Mouse (Mus musculus) bone marrow, adult 2 months (tissue): Measurements from ENCODE around the gene Rprd1b. TPM values are rescaled to one million over a fixed set of nuclear protein-coding genes. Genes with fewer than 3 reads are reported as not detected.

Source experiments
- H3K27ac ChIP-seq: fragments of 200-500 bp; 2 replicates; pipeline ENCODE4 v1.5.1; 2012; ENCODE audit warnings: low read depth, mild to moderate bottlenecking, control low read depth, inconsistent platforms, low read length; ENCODE audit not compliant: control insufficient read depth, poor library complexity, insufficient read depth
- H3K4me1 ChIP-seq: fragments of 200-500 bp; 2 replicates; pipeline ENCODE4 v1.6.1; 2011; ENCODE audit warnings: low read length; ENCODE audit not compliant: control insufficient read depth, insufficient read depth
- H3K4me3 ChIP-seq: fragments of 200-500 bp; replicated peaks from 2 replicates; pipeline ENCODE3; 2011; ENCODE audit warnings: mild to moderate bottlenecking, low read depth, low read length, control low read depth; ENCODE audit not compliant: control insufficient read depth
- CTCF ChIP-seq: fragments of 200-500 bp; IDR thresholded peaks from 2 replicates; pipeline ENCODE4 v1.5.1; 2011; ENCODE audit warnings: low read length, control low read depth; ENCODE audit not compliant: control insufficient read depth, insufficient read depth
- POLR2A ChIP-seq: fragments of 200-500 bp; IDR thresholded peaks from 2 replicates; pipeline ENCODE4 v1.6.1; 2011; ENCODE audit warnings: low read depth, mild to moderate bottlenecking, control low read depth, low read length, borderline replicate concordance; ENCODE audit not compliant: control insufficient read depth
- WGBS: fragments of 180-500 bp; shearing (Covaris S2); methylation state at CpG from one replicate; pipeline ENCODE4 v1.1.7; 2018; 5-methylcytosine and 5-hydroxymethylcytosine counted together
- polyA plus RNA-seq: library from polyadenylated mRNA; stranded (reverse); fragments of >200 nt; gene quantifications from 2 replicates; pipeline ENCODE4 v1.2.4, GENCODE M21; 2011; ENCODE audit warnings: low replicate concordance; ENCODE audit not compliant: missing spikeins, insufficient read depth, insufficient read length

Gene Rprd1b
- polyA plus RNA-seq, 1 experiment = 8.6 TPM

DNA sequence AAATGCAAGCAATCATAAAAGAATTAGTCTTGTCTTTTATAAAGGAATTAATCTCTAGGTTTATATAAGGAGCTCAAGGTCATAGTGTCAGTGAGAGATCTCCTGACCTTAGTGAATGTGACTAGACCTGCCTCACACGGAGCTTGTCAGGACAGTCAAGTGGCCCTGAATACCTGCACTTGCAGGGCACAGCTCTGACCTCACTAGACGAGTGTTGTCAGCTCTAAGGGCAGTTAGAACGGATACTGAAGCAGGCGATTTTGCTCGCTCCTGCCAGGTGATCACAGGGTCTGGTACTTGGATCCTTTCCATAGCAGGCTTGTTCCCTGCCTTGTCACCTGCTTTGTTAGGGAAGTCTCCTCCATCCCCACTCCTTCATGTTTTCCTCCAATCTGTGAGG is 36.8 kb downstream of the Rprd1b start:
- 80% methylated on average over 5 of the region's 5 CpGs for WGBS
- no peak overlapping the region for H3K4me3 ChIP-seq
- H3K27ac ChIP-seq = no peak overlapping the region
- TF ChIP-seq POLR2A = no peak
- no peak for TF ChIP-seq CTCF
- H3K4me1 ChIP-seq = no peaks in the 10 kb centered on the region; the same call in 1 of the 2 replicates

DNA sequence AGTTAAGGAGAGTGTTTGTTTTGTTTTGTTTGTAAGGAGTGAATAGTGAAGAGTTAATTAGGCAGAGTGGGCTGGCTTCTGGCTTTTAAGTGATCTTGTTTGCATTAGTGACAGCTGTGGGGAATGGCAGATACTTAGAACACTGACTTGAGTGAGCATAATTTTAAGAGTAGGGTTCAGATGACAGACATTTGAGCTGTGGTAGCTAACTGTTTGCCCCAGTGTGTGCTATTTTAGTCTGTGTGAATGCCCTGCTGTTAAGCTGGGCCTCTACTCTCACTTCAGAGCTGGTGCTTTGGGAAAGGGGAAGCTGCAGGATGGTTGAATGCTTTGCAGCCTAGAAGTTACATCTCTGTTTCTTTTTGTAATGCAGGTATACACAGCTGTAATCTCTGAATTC is 38.2 kb downstream of the Rprd1b start:
- Histone ChIP-seq H3K4me1 (no peaks in the 10 kb centered on the region), H3K4me3 (no peak overlapping the region), H3K27ac (no peak overlapping the region)
- TF ChIP-seq POLR2A (no peak), CTCF (no peak)

DNA sequence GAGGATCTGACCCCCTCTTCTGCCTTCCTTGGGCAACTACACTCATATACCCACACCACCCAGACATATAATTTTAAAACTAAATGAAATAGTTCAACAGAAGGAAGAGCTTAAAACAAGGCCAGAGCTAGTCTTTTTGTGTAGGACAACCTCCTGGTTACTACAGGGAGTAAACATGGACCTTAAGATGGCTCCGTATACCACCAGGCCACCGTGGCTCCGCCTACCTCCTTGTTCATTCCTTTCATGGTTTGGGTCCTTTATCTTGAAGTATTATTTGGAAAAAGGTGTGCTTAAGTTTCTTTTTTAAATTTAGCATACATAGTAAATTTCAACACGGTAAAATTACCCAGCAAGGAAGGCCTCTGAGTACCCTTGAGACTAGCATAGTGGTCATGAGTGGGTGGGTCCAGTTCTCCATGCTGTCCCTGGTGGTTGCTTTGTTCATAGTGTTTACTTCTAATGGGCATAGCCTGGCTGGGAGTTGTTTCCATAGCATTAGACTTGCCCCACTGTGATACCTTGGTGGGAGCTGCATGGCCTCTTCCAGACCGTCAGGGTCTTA is 39.0 kb downstream of the Rprd1b start:
- no peak for TF ChIP-seq POLR2A
- no peak for TF ChIP-seq CTCF
- Histone ChIP-seq H3K4me1 (no peaks in the 10 kb centered on the region), H3K4me3 (no peak overlapping the region), H3K27ac (no peak overlapping the region)
- WGBS = 94% methylated on average over 5 of the region's 5 CpGs

DNA sequence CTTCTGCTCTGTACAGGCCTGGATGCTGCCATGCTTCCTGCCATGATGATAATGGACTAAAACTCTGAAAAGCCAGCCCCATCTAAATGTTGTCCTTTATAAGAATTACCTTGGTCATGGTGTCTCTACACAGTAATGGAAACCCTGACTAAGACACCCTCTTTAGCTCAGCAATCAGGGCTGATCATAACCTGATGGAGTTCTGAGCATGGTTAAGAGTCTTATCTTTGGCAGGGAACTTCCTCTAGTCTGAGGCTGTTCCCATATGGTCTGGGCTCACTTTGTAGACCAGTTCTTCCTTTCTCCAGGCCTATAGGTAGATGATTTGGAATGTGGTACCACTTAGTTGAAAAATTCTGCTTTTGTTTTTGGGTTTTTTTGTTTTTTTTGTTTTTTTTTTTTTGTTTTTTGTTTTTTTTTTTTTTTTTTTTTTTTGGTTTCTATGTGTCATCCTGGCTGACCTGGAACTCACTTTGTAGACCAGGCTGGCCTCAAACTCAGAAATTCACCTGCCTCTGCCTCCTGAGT is 40.2 kb downstream of the Rprd1b start:
- no peak overlapping the region for H3K4me3 ChIP-seq

DNA sequence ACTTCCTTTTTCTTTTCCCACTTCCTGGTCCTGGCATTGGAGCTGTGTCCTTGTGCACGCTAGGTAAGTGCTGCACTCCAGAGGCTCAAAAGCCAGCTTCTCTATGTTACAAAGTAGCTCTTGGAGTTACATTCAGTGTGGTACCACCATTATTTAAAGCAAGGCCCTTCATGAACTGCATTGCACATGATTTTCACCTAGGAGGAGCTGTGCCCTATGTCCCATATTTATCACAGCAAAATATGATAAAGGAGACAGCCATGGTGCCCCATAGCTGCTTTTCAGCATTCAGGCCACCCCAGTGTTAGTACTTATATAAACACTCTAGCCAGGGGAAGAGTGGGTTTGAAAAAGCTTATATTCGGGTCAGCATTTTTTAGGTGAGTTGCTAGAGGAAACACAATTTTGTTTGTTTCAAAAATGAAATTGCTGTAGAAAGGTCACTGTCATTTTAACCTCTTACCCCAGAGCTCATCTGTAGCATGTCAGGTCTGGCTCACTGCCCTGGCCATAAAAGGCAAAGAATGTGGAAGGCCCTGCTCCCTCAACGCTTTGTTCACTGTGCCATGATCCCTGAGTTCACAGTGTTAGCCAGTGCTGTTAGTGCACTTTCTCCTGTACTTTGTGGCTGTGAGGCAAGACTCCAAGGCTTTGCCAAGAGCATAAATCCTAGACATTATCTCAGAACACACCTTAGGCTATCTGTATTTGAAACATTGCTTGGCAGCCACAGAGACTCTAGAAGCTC is 42.8 kb downstream of the Rprd1b start:
- H3K27ac ChIP-seq = no peak overlapping the region
- 79% methylated on average over 3 of the region's 3 CpGs for WGBS
- no peak for TF ChIP-seq POLR2A
- TF ChIP-seq CTCF = no peak
- no peak overlapping the region for H3K4me3 ChIP-seq
- H3K4me1 ChIP-seq = peaks cover 2% of the 10 kb centered on the region; the same call in 1 of the 2 replicates

More for the DNA sequence above, 40.2 kb downstream of the Rprd1b start:
- TF ChIP-seq POLR2A (no peak), CTCF (no peak)
- Histone ChIP-seq H3K27ac (no peak overlapping the region), H3K4me1 (no peaks in the 10 kb centered on the region)

DNA sequence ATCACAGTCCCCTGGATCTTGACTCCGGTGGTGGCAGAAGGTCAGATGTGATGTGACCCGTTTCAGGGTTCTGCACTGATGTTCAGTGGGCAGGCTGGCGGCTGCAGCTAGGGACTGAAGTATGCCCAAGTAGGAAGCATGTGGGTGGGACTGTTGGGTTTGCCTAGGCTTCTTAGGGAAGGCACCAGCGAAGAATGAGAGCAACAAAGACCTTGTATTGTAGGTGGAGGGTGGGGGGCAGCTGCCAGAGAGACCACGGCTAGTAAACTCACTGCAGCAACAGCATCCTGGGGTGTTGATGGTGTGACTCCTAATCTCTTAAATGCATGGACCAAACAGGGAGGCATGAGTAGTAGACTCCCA is 43.3 kb downstream of the Rprd1b start:
- TF ChIP-seq CTCF = no peak
- TF ChIP-seq POLR2A = no peak
- WGBS = 84% methylated on average over 5 of the region's 5 CpGs
- H3K4me1 ChIP-seq = peaks cover 5% of the 10 kb centered on the region; the same call in 1 of the 2 replicates
- no peak overlapping the region for H3K27ac ChIP-seq
- H3K4me3 ChIP-seq = no peak overlapping the region

DNA sequence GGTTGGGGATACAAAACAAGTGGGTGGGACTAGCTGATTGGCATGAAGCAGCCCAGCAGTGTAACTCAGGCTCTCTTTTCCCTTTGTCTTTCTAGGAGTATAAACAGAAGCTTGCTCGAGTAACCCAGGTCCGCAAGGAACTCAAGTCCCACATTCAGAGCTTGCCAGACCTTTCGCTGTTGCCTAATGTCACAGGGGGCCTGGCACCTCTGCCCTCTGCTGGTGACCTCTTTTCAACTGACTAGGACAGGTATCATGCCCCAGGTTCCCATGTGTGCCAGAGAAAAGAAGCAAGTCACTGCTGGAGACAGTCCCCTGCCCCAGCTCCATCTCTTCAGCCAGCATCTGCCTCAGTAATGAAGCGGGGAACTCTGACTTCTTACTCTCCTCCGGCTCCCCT is 46.5 kb downstream of the Rprd1b start:
- Histone ChIP-seq H3K4me3 (no peak overlapping the region), H3K4me1 (peaks cover 5% of the 10 kb centered on the region; the same call in 1 of the 2 replicates), H3K27ac (no peak overlapping the region)
- TF ChIP-seq POLR2A = no peak
- 79% methylated on average over 5 of the region's 5 CpGs for WGBS

DNA sequence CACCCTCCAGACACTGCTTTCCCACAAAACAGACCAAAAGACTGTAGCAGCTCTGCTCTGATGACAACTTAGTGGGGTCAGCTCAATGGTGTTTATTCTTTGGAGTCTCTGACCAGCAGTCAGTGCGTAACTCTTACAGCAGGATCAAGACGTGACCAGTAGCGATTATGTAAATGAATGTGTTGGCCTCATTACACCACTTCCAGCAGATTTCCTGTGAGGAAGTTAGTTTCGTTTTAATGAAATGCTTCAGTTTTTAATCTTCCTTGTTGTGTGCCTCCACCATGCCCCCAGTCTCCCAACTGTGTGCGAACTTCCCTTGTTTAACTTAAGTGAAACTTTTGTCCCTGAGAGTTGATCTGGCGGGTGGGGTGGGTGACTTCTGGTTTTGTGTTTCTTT is 48.4 kb downstream of the Rprd1b start:
- 33% methylated on average over 6 of the region's 6 CpGs for WGBS
- Histone ChIP-seq H3K4me1 (peaks cover 7% of the 10 kb centered on the region; the same call in 1 of the 2 replicates), H3K4me3 (no peak overlapping the region), H3K27ac (peak overlapping the region; percentile 4)
- TF ChIP-seq CTCF = no peak
- no peak for TF ChIP-seq POLR2A
